Mouse (Mus musculus) limb, embryonic 10.5 days (tissue): ENCODE measurements around the gene Vps18. TPM values are rescaled to one million over a fixed set of nuclear protein-coding genes. Genes with fewer than 3 reads are reported as not detected.

Experiments
- DNase-seq: peaks from one replicate; pipeline ENCODE4 v3.0.0-alpha.2; 2017; ENCODE audit warnings: low spot score
- H3K27ac ChIP-seq: fragments of 300-500 bp; sonication (generic); 2 replicates; pipeline ENCODE4 v1.5.1; 2016; ENCODE audit warnings: mild to moderate bottlenecking
- H3K27me3 ChIP-seq: fragments of 300-500 bp; sonication (generic); 2 replicates; pipeline ENCODE4 v1.6.1; 2016; ENCODE audit warnings: low read depth, mild to moderate bottlenecking; ENCODE audit not compliant: poor library complexity, severe bottlenecking
- H3K36me3 ChIP-seq: fragments of 300-500 bp; sonication (generic); 2 replicates; pipeline ENCODE4 v1.6.1; 2016; ENCODE audit warnings: mild to moderate bottlenecking, moderate library complexity
- H3K4me1 ChIP-seq: fragments of 300-500 bp; sonication (generic); 2 replicates; pipeline ENCODE4 v1.6.1; 2016
- H3K4me3 ChIP-seq: fragments of 300-500 bp; sonication (generic); 2 replicates; pipeline ENCODE4 v1.5.1; 2016; ENCODE audit warnings: mild to moderate bottlenecking, moderate library complexity
- H3K9me3 ChIP-seq: fragments of 300-500 bp; sonication (generic); replicated peaks from 2 replicates; pipeline ENCODE4 v1.6.1; 2016; ENCODE audit warnings: mild to moderate bottlenecking
- WGBS: fragments of 180-500 bp; shearing (Covaris S2); methylation state at CpG from one replicate; pipeline ENCODE4 v1.1.7; 2016; 5-methylcytosine and 5-hydroxymethylcytosine counted together
- polyA plus RNA-seq: library from polyadenylated mRNA; unstranded; fragments of >200 nt; fragmentation: Nextera tagmentation; extraction: Ambion mirVana; gene quantifications from 2 replicates; pipeline ENCODE4 v1.2.1, GENCODE M21; 2016

The Vps18 gene
- polyA plus RNA-seq, 1 experiment from 2014 or later, result 26.9 TPM

GRCm38 (mm10) chr2:119294411-119294810 is 5.9 kb downstream of the Vps18 start:
- no peak overlapping the region for H3K4me3 ChIP-seq
- 96% methylated on average over 18 of the region's 18 CpGs for WGBS
- peaks cover 7% of the 10 kb centered on the region for H3K4me1 ChIP-seq
- no peaks in the 10 kb centered on the region for H3K27me3 ChIP-seq
- no peaks in the 10 kb centered on the region for H3K9me3 ChIP-seq
- H3K36me3 ChIP-seq, result peaks cover 89% of the 10 kb centered on the region
- no peak for DNase-seq
- H3K27ac ChIP-seq, result no peak overlapping the region

GRCm38 (mm10) chr2:119296756-119297155 is 8.2 kb downstream of the Vps18 start:
- H3K9me3 ChIP-seq, result no peaks in the 10 kb centered on the region
- peaks cover 79% of the 10 kb centered on the region for H3K36me3 ChIP-seq
- no peaks in the 10 kb centered on the region for H3K27me3 ChIP-seq
- H3K4me1 ChIP-seq, result peaks cover 18% of the 10 kb centered on the region
- WGBS, result 94% methylated on average over 12 of the region's 12 CpGs
- DNase-seq, result no peak
- H3K27ac ChIP-seq, result no peak overlapping the region
- no peak overlapping the region for H3K4me3 ChIP-seq

- Histone ChIP-seq H3K4me1 (peaks cover 18% of the 10 kb centered on the region), H3K27ac (no peak overlapping the region), H3K9me3 (no peaks in the 10 kb centered on the region), H3K36me3 (peaks cover 71% of the 10 kb centered on the region), H3K27me3 (no peaks in the 10 kb centered on the region), H3K4me3 (no peak overlapping the region)
- DNase-seq, result no peak
- WGBS, result 96% methylated on average over 19 of the region's 19 CpGs
Measured at GRCm38 (mm10) chr2:119297506-119297905, 9.0 kb downstream of the Vps18 start.

- Histone ChIP-seq H3K36me3 (peaks cover 63% of the 10 kb centered on the region), H3K27ac (no peak overlapping the region), H3K9me3 (no peaks in the 10 kb centered on the region), H3K4me3 (no peak overlapping the region), H3K4me1 (peaks cover 25% of the 10 kb centered on the region), H3K27me3 (no peaks in the 10 kb centered on the region)
- WGBS, result 53% methylated on average over 5 of the region's 5 CpGs
- DNase-seq, result peak; percentile 68
Measured at GRCm38 (mm10) chr2:119298330-119298729, 9.8 kb downstream of the Vps18 start.

- no peaks in the 10 kb centered on the region for H3K27me3 ChIP-seq
- DNase-seq, result no peak
- WGBS, result 88% methylated on average over 2 of the region's 2 CpGs
- H3K9me3 ChIP-seq, result no peaks in the 10 kb centered on the region
- peaks cover 58% of the 10 kb centered on the region for H3K36me3 ChIP-seq
- H3K4me1 ChIP-seq, result peaks cover 30% of the 10 kb centered on the region
- H3K27ac ChIP-seq, result no peak overlapping the region
- no peak overlapping the region for H3K4me3 ChIP-seq
Measured at GRCm38 (mm10) chr2:119298839-119299238, 10.3 kb downstream of the Vps18 start.

GRCm38 (mm10) chr2:119299981-119300818 is 11.7 kb downstream of the Vps18 start:
- peak overlapping the region; percentile 20; the same call in 1 of the 2 replicates for H3K4me3 ChIP-seq

GRCm38 (mm10) chr2:119300819-119301493 is 12.4 kb downstream of the Vps18 start:
- no peak for DNase-seq
- Histone ChIP-seq H3K36me3 (peaks cover 40% of the 10 kb centered on the region), H3K4me3 (0 out of 2 replicates have a peak overlapping the region, but pooled peaks have one; percentile 20), H3K27me3 (no peaks in the 10 kb centered on the region), H3K27ac (peak overlapping the region; percentile 69), H3K9me3 (no peaks in the 10 kb centered on the region), H3K4me1 (peaks cover 51% of the 10 kb centered on the region)
- WGBS, result 54% methylated on average over 7 of the region's 7 CpGs

More at GRCm38 (mm10) chr2:119299981-119300818, 11.7 kb downstream of the Vps18 start:
- Histone ChIP-seq H3K27ac (peak overlapping the region; percentile 69), H3K36me3 (peaks cover 44% of the 10 kb centered on the region), H3K4me1 (peaks cover 43% of the 10 kb centered on the region), H3K9me3 (no peaks in the 10 kb centered on the region), H3K27me3 (no peaks in the 10 kb centered on the region)
- peak; percentile 88 for DNase-seq
- 7% methylated on average over 15 of the region's 15 CpGs for WGBS

GRCm38 (mm10) chr2:119302876-119303275 is 14.3 kb downstream of the Vps18 start:
- peaks cover 23% of the 10 kb centered on the region for H3K36me3 ChIP-seq
- no peak for DNase-seq
- H3K9me3 ChIP-seq, result no peaks in the 10 kb centered on the region
- no peak overlapping the region for H3K4me3 ChIP-seq
- peaks cover 54% of the 10 kb centered on the region for H3K4me1 ChIP-seq
- 58% methylated on average over 6 of the region's 6 CpGs for WGBS
- H3K27me3 ChIP-seq, result no peaks in the 10 kb centered on the region
- 0 out of 2 replicates have a peak overlapping the region, but pooled peaks have one; percentile 14 for H3K27ac ChIP-seq

- Histone ChIP-seq H3K27ac (peak overlapping the region; percentile 61; the same call in 1 of the 2 replicates), H3K4me3 (no peak overlapping the region), H3K36me3 (peaks cover 8% of the 10 kb centered on the region), H3K9me3 (no peaks in the 10 kb centered on the region), H3K4me1 (peaks cover 54% of the 10 kb centered on the region), H3K27me3 (no peaks in the 10 kb centered on the region)
- 53% methylated on average over 3 of the region's 3 CpGs for WGBS
- DNase-seq, result no peak
Measured at GRCm38 (mm10) chr2:119304391-119304790, 15.9 kb downstream of the Vps18 start.

GRCm38 (mm10) chr2:119304798-119305208 is 16.3 kb downstream of the Vps18 start:
- H3K36me3 ChIP-seq, result peaks cover 4% of the 10 kb centered on the region

GRCm38 (mm10) chr2:119311544-119311943 is 23.0 kb downstream of the Vps18 start:
- peak overlapping the region; percentile 65 for H3K27ac ChIP-seq
- 35% methylated on average over 12 of the region's 12 CpGs for WGBS

More at GRCm38 (mm10) chr2:119304798-119305208, 16.3 kb downstream of the Vps18 start:
- H3K27ac ChIP-seq, result peak overlapping the region; percentile 61; the same call in 1 of the 2 replicates
- DNase-seq, result peak; percentile 67
- H3K4me3 ChIP-seq, result no peak overlapping the region
- no peaks in the 10 kb centered on the region for H3K9me3 ChIP-seq
- WGBS, result 9% methylated on average over 3 of the region's 3 CpGs
- no peaks in the 10 kb centered on the region for H3K27me3 ChIP-seq
- peaks cover 52% of the 10 kb centered on the region for H3K4me1 ChIP-seq

GRCm38 (mm10) chr2:119312380-119312958 is 23.9 kb downstream of the Vps18 start:
- H3K27me3 ChIP-seq, result no peaks in the 10 kb centered on the region
- no peaks in the 10 kb centered on the region for H3K36me3 ChIP-seq
- no peaks in the 10 kb centered on the region for H3K9me3 ChIP-seq
- peaks cover 51% of the 10 kb centered on the region for H3K4me1 ChIP-seq
- DNase-seq, result no peak
- 63% methylated on average over 2 of the region's 2 CpGs for WGBS
- no peak overlapping the region for H3K4me3 ChIP-seq
- H3K27ac ChIP-seq, result peak overlapping the region; percentile 65

More at GRCm38 (mm10) chr2:119311544-119311943, 23.0 kb downstream of the Vps18 start:
- no peaks in the 10 kb centered on the region for H3K9me3 ChIP-seq
- no peak overlapping the region for H3K4me3 ChIP-seq
- H3K27me3 ChIP-seq, result no peaks in the 10 kb centered on the region
- H3K4me1 ChIP-seq, result peaks cover 51% of the 10 kb centered on the region
- DNase-seq, result no peak
- H3K36me3 ChIP-seq, result no peaks in the 10 kb centered on the region
